Mouse (Mus musculus): ENCODE measurements around the gene Tmem106a. TPM values are rescaled to one million over a fixed set of nuclear protein-coding genes. Genes with fewer than 3 reads are reported as not detected.
"Not testable (repeated sequence)": the region's sequence is repeated elsewhere in the genome, so short reads cannot be mapped to it uniquely, and the experiment has no call there.

The Tmem106a gene
- polyA plus RNA-seq, 1 experiment from 2014 or later = 6.2 TPM

DNA sequence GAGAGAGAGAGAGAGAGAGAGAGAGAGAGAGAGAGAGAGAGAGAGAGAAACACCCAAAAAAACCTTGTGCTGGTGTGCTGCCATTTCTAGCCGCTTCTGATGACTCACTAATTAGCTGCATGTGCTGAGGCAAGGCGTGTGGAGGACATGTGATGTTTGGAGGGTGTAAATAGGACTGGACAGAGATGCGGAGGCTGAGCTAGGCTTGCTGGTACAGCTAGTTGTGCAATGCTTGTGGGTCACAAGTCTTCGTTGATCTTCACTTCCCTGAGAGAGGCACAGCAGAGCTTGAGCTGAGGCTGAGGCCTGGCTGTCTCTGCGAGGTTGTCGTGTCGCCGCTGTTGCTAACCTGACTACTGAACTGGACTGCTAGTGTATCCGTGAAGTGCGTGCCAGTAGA, 5.6 kb downstream of the Tmem106a start:
- Histone ChIP-seq H3K4me3 (ENCODE audit: low read depth, low read length) (no peak overlapping the region), H3K4me2 (no peak overlapping the region), H3K36me3 (ENCODE audit: control insufficient read depth, insufficient read depth, low read length) (no peaks in the 10 kb centered on the region; the same call in 1 of the 2 replicates), H3K27me3 (replicated peaks; ENCODE audit: control insufficient read depth, insufficient read depth, low read length) (no peaks in the 10 kb centered on the region), H3K27ac (ENCODE audit: low read depth, low read length) (no peak overlapping the region), H3K9me3 (ENCODE audit: control insufficient read depth, low read length) (no peaks in the 10 kb centered on the region), H3K4me1 (replicated peaks; ENCODE audit: control insufficient read depth, insufficient read depth, low read length) (peaks cover 6% of the 10 kb centered on the region; the same call in 1 of the 2 replicates), H3K9ac (ENCODE audit: low read depth, low read length) (no peak overlapping the region)
- no peak for DNase-seq (ENCODE audit: low spot score)
- 88% methylated on average over 10 of the region's 10 CpGs for WGBS
- ATAC-seq (replicated peaks; ENCODE audit: low FRiP score) = no peak

DNA sequence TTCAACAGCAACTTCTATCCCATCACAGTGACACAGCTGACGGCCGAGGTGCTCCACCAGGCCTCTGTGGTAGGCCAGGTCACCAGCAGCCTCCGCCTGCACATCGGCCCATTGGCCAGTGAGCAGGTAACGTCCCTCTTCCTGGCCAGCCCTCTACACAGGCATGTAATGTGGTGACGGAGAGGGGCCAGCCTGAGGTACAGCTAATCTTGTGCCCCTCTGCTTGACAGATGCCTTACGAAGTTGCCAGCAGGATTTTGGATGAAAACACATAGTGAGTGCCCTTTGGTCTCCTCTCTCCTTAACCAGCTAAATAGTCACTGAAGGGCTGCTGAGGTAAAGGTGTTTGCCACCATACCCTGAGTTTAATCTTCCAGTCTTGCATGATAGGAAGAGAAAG, 6.8 kb downstream of the Tmem106a start:
- Histone ChIP-seq H3K4me2 (no peak overlapping the region), H3K27me3 (replicated peaks; ENCODE audit: control insufficient read depth, insufficient read depth, low read length) (no peaks in the 10 kb centered on the region), H3K4me3 (ENCODE audit: low read depth, low read length) (no peak overlapping the region), H3K9me3 (ENCODE audit: control insufficient read depth, low read length) (no peaks in the 10 kb centered on the region), H3K27ac (ENCODE audit: low read depth, low read length) (no peak overlapping the region), H3K36me3 (ENCODE audit: control insufficient read depth, insufficient read depth, low read length) (no peaks in the 10 kb centered on the region; the same call in 1 of the 2 replicates), H3K9ac (ENCODE audit: low read depth, low read length) (0 out of 2 replicates have a peak overlapping the region, but pooled peaks have one; percentile 10), H3K4me1 (replicated peaks; ENCODE audit: control insufficient read depth, insufficient read depth, low read length) (peaks cover 6% of the 10 kb centered on the region; the same call in 1 of the 2 replicates)
- no peak for ATAC-seq (replicated peaks; ENCODE audit: low FRiP score)
- 88% methylated on average over 7 of the region's 7 CpGs for WGBS
- DNase-seq (ENCODE audit: low spot score) = no peak

DNA sequence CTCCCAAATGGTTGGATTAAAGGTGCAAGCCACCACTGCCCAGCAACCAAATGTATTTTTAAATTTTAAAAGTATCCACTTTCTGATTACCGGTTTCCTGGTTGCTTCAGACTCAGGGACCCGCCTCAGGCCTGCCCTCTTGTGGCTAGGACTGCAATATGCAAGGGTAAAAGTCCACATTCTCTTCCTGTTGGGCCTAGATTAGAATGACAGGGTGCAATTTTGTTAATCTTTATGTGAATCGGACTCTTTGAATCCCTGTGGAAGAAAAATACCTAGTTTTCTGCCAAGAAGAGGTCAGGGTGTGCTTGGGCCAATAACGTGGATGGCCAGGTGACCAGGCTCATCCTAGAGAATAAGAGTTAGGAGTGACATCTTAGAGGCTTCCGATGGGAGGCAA, 7.4 kb downstream of the Tmem106a start:
- Histone ChIP-seq H3K9ac (ENCODE audit: low read depth, low read length) (no peak overlapping the region), H3K27ac (ENCODE audit: low read depth, low read length) (no peak overlapping the region), H3K36me3 (ENCODE audit: control insufficient read depth, insufficient read depth, low read length) (no peaks in the 10 kb centered on the region; the same call in 1 of the 2 replicates), H3K27me3 (replicated peaks; ENCODE audit: control insufficient read depth, insufficient read depth, low read length) (no peaks in the 10 kb centered on the region), H3K9me3 (ENCODE audit: control insufficient read depth, low read length) (no peaks in the 10 kb centered on the region), H3K4me2 (no peak overlapping the region), H3K4me3 (ENCODE audit: low read depth, low read length) (no peak overlapping the region), H3K4me1 (replicated peaks; ENCODE audit: control insufficient read depth, insufficient read depth, low read length) (peaks cover 6% of the 10 kb centered on the region; the same call in 1 of the 2 replicates)
- ATAC-seq (replicated peaks; ENCODE audit: low FRiP score) (no peak), DNase-seq (ENCODE audit: low spot score) (peak; percentile 69)
- 26% methylated on average over 5 of the region's 5 CpGs for WGBS

DNA sequence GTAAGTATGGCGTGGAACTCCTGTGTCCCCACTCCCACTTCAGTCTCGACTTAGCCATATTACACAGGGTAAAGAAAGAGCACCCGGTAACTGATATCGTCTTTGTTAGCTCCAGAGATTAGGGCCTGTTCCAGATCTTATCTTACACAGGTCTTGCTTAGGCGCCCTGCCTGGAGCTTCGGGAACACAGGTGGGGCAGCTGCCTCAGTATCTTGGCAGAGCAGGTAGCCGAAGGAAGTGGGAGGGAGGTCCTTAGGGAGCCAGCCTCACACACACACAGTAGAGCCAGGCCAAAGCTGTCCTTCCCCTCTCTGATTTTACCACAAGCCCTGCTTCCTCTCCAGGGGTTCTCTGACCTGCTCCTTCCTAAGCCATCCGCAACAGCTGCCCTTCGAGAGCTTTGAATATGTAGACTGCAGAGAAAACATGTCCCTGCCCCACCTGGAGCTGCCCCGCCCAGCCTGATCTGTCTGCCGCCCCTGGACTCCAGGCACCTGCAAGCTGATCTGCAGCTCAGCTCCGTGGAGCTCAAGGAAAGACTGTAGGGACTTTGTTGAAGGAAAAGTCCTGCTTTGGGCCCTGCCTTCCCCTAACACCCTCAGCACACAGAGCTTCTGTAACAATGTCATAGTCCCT, 8.1 kb downstream of the Tmem106a start:
- no peak overlapping the region for H3K9ac ChIP-seq (ENCODE audit: low read depth, low read length)
- H3K36me3 ChIP-seq (ENCODE audit: control insufficient read depth, insufficient read depth, low read length) = no peaks in the 10 kb centered on the region; the same call in 1 of the 2 replicates
- DNase-seq (ENCODE audit: low spot score) = no peak
- ATAC-seq (replicated peaks; ENCODE audit: low FRiP score) = no peak
- 77% methylated on average over 12 of the region's 12 CpGs for WGBS
- H3K27ac ChIP-seq (ENCODE audit: low read depth, low read length) = no peak overlapping the region
- no peaks in the 10 kb centered on the region for H3K27me3 ChIP-seq (replicated peaks; ENCODE audit: control insufficient read depth, insufficient read depth, low read length)
- H3K9me3 ChIP-seq (ENCODE audit: control insufficient read depth, low read length) = no peaks in the 10 kb centered on the region
- H3K4me2 ChIP-seq = no peak overlapping the region
- peaks cover 6% of the 10 kb centered on the region; the same call in 1 of the 2 replicates for H3K4me1 ChIP-seq (replicated peaks; ENCODE audit: control insufficient read depth, insufficient read depth, low read length)
- no peak overlapping the region for H3K4me3 ChIP-seq (ENCODE audit: low read depth, low read length)

DNA sequence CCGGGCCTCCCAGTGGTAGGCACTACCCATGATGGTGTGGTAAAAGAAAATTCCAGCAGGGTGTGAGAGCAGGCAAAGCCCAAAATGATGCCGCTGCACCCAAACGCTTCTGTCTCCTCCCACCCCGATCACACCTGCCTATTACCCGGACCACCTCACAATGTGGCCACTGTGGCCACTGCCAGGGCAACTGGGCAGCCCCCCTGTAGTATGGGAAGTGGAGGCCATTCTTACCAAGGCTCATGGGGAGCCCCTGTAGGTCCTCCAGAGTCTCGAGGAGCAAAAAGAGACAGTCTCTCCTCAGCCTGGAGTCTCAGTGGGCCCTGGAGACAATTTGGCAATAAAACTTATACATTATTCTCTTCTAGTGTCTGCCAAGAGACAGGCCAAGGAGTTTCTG, 17.1 kb downstream of the Tmem106a start, which contains the start of gene Gm11634:
Gene Gm11634 (minus strand): TSS at position 101 of the 400 bp plus-strand sequence.
- Histone ChIP-seq H3K27me3 (replicated peaks; ENCODE audit: control insufficient read depth, insufficient read depth, low read length) (no peaks in the 10 kb centered on the region), H3K4me1 (replicated peaks; ENCODE audit: control insufficient read depth, insufficient read depth, low read length) (no peaks in the 10 kb centered on the region), H3K36me3 (ENCODE audit: control insufficient read depth, insufficient read depth, low read length) (no peaks in the 10 kb centered on the region), H3K27ac (ENCODE audit: low read depth, low read length) (no peak within 1 kb of the TSS), H3K9ac (ENCODE audit: low read depth, low read length) (no peak within 1 kb of the TSS), H3K4me3 (ENCODE audit: low read depth, low read length) (no peak within 1 kb of the TSS), H3K4me2 (no peak within 1 kb of the TSS), H3K9me3 (ENCODE audit: control insufficient read depth, low read length) (no peaks in the 10 kb centered on the region)
- WGBS = 73% methylated on average over 6 of the region's 6 CpGs
- DNase-seq (ENCODE audit: low spot score) (no peak), ATAC-seq (replicated peaks; ENCODE audit: low FRiP score) (no peak)

DNA sequence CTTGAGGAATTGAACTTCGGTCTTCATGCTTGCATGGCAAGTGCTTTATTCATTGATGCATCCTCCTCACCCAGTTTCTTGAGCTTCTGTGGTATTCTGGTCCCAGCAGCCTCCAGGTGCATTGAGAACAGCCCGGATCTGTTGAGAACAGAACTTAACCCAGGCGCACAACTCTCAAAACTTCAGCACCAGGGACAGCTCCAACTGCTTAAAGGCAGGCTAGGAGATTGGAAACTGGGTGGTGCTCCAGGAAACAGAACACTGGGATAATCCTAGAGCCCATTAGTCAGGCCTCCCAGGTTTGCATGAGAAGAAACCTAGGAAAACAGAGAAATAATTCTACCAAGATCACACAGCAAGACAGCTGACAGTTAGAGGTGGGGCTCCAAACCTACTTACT, 20.4 kb downstream of the Tmem106a start:
- no peaks in the 10 kb centered on the region for H3K9me3 ChIP-seq (ENCODE audit: control insufficient read depth, low read length)
- ATAC-seq (replicated peaks; ENCODE audit: low FRiP score) (no peak), DNase-seq (ENCODE audit: low spot score) (peak; percentile 72)
- WGBS = 6% methylated on average over 3 of the region's 3 CpGs
- H3K4me2 ChIP-seq = no peak overlapping the region
- no peak overlapping the region for H3K9ac ChIP-seq (ENCODE audit: low read depth, low read length)
- no peaks in the 10 kb centered on the region for H3K27me3 ChIP-seq (replicated peaks; ENCODE audit: control insufficient read depth, insufficient read depth, low read length)
- H3K36me3 ChIP-seq (ENCODE audit: control insufficient read depth, insufficient read depth, low read length) = no peaks in the 10 kb centered on the region
- no peak overlapping the region for H3K27ac ChIP-seq (ENCODE audit: low read depth, low read length)
- no peaks in the 10 kb centered on the region for H3K4me1 ChIP-seq (replicated peaks; ENCODE audit: control insufficient read depth, insufficient read depth, low read length)
- no peak overlapping the region for H3K4me3 ChIP-seq (ENCODE audit: low read depth, low read length)

DNA sequence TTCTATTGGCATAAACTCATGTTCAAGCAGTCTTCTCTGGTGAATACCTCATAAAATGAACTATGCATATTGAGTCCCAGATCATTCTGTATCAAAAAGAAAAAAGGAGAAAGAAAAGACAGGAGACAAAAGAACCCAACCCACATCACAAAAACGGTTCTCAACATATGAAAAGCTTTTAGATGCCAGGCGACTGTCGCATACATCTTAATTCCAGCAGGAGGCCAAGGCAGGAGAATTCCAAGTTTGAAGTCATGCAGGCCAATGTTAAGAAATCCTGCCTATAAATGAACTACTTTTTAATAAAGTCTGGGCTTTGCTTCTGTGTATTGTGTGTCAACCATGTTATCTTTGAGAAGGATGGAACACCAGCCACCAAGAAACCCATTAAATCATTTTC, 22.1 kb downstream of the Tmem106a start:
- DNase-seq (ENCODE audit: low spot score) (no peak), ATAC-seq (replicated peaks; ENCODE audit: low FRiP score) (no peak)
- H3K9me3 ChIP-seq (ENCODE audit: control insufficient read depth, low read length) = no peaks in the 10 kb centered on the region
- H3K36me3 ChIP-seq (ENCODE audit: control insufficient read depth, insufficient read depth, low read length) = no peaks in the 10 kb centered on the region
- WGBS = 7% methylated on average over 3 of the region's 3 CpGs
- H3K27ac ChIP-seq (ENCODE audit: low read depth, low read length) = peak overlapping the region; percentile 94; the same call in 1 of the 2 replicates
- H3K9ac ChIP-seq (ENCODE audit: low read depth, low read length) = no peak overlapping the region
- peak overlapping the region; percentile 48 for H3K4me2 ChIP-seq
- no peaks in the 10 kb centered on the region for H3K4me1 ChIP-seq (replicated peaks; ENCODE audit: control insufficient read depth, insufficient read depth, low read length)
- peak overlapping the region; percentile 4; the same call in 1 of the 2 replicates for H3K4me3 ChIP-seq (ENCODE audit: low read depth, low read length)
- no peaks in the 10 kb centered on the region for H3K27me3 ChIP-seq (replicated peaks; ENCODE audit: control insufficient read depth, insufficient read depth, low read length)

DNA sequence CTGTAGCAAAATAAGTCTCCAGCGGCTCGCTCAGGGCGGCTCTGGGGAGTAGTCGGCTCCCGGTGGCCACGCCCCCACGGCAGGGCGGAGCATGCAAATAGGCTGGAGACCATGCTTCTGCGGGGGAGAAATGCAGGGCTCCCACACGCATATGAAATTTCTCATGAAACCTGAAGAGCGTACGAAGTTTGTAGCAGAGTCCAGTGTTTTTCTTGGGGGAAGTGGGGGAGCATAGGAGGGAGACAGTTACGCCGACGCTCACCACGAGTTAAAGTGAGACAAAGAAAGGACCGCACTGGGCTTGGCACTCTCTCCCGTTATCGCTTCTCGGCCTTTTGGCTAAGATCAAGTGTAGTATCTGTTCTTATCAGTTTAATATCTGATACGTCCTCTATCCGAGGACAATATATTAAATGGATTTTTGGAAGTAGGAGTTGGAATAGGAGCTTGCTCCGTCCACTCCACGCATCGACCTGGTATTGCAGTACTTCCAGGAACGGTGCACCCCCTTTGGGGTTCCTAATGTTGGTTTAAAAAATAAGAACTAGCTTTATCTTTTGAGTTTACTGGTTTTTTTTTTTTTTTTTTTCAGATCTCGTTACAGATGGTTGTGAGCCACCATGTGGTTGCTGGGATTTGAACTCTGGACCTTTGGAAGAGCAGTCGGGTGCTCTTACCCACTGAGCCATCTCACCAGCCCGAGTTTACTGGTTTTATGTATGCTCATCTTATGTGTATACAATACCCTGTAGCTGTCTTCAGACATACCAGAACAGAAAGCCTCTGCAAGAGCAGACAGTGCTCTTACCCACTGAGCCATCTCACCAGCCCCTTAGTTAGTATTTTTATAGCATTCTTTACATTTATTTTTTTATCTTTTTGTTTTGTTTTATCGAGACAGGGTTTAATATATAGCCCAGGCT, 22.8 kb downstream of the Tmem106a start:
- WGBS = 1% methylated on average over 30 of the region's 30 CpGs
- DNase-seq (ENCODE audit: low spot score) (peak; percentile 87), ATAC-seq (replicated peaks; ENCODE audit: low FRiP score) (peak; percentile 88)
- Histone ChIP-seq H3K27ac (ENCODE audit: low read depth, low read length) (peak overlapping the region; percentile 94), H3K4me2 (peak overlapping the region; percentile 48), H3K9ac (ENCODE audit: low read depth, low read length) (peak overlapping the region; percentile 44), H3K4me3 (ENCODE audit: low read depth, low read length) (peak overlapping the region; percentile 4; the same call in 1 of the 2 replicates)
- H3K36me3 ChIP-seq (ENCODE audit: control insufficient read depth, insufficient read depth, low read length); H3K4me1 ChIP-seq (replicated peaks; ENCODE audit: control insufficient read depth, insufficient read depth, low read length); H3K9me3 ChIP-seq (ENCODE audit: control insufficient read depth, low read length); H3K27me3 ChIP-seq (replicated peaks; ENCODE audit: control insufficient read depth, insufficient read depth, low read length): not testable (repeated sequence)

Data from liver, embryonic 11.5 days (tissue).